Mouse (Mus musculus): ENCODE measurements around the gene Prrt2. TPM values are rescaled to one million over a fixed set of nuclear protein-coding genes. Genes with fewer than 3 reads are reported as not detected.
A peak's percentile ranks its signal among the peaks of the same experiment; 100 is the strongest.

Prrt2 gene
- polyA plus RNA-seq, 1 experiment from 2014 or later, result 13.7 TPM

DNA sequence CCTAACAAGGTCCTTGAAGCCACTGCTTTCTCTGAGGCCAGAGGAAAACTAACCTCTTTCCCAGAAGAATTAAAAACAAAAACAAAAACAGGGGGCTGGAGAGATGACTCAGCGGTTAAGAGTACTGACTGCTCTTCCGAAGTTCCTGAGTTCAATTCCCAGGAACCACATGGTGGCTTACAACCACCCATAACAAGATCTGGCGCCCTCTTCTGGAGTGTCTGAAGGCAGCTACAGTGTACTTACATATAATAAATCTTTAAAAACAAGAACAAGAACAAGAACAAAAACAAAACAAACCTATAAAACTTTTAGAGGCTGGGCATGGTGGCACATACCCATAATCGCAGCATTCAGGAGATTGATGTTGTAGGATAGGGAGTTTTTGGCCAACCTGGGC is 24.6 kb downstream of the Prrt2 start:
- ATAC-seq, result no peak
- WGBS, result 80% methylated on average over 4 of the region's 4 CpGs
- Histone ChIP-seq H3K4me1 (ENCODE audit: control insufficient read depth, insufficient read depth, low read length) (no peaks in the 10 kb centered on the region), H3K4me2 (ENCODE audit: low read length) (no peak overlapping the region), H3K27me3 (replicated peaks; ENCODE audit: control insufficient read depth, insufficient read depth, low read length) (no peaks in the 10 kb centered on the region), H3K27ac (ENCODE audit: low read depth, low read length) (no peak overlapping the region), H3K9me3 (replicated peaks; ENCODE audit: control insufficient read depth, low read length) (no peaks in the 10 kb centered on the region), H3K4me3 (ENCODE audit: low read depth, low read length) (no peak overlapping the region), H3K9ac (ENCODE audit: low read length) (no peak overlapping the region), H3K36me3 (ENCODE audit: control insufficient read depth, insufficient read depth, low read length) (no peaks in the 10 kb centered on the region)
- DNase-seq (ENCODE audit: low spot score), result no peak

DNA sequence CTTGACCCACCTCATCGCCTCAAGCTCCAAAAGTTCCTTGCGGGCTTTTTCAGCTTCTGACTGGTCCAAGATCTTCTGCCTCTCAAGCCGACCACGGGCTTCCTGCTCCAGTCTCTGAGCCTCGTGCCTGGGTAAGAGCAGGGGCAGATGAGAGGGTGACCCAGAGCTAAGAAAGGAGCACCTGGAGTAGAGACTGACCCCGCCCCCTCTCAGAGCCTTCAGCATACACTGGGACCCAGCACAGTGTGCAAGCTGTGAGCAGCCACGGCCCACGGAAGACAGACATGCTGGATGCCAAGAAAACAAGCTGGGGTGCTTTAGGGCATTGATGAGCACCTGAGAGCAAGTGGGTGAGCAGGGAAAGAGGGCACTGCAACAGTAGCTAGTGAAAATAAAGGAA is 32.2 kb downstream of the Prrt2 start:
- H3K27ac ChIP-seq (ENCODE audit: low read depth, low read length), result no peak overlapping the region
- H3K4me2 ChIP-seq (ENCODE audit: low read length), result no peak overlapping the region
- no peaks in the 10 kb centered on the region for H3K27me3 ChIP-seq (replicated peaks; ENCODE audit: control insufficient read depth, insufficient read depth, low read length)
- no peak overlapping the region for H3K4me3 ChIP-seq (ENCODE audit: low read depth, low read length)
- H3K4me1 ChIP-seq (ENCODE audit: control insufficient read depth, insufficient read depth, low read length), result no peaks in the 10 kb centered on the region
- H3K9ac ChIP-seq (ENCODE audit: low read length), result no peak overlapping the region
- H3K36me3 ChIP-seq (ENCODE audit: control insufficient read depth, insufficient read depth, low read length), result no peaks in the 10 kb centered on the region
- WGBS, result 65% methylated on average over 8 of the region's 8 CpGs
- DNase-seq (ENCODE audit: low spot score) (no peak), ATAC-seq (no peak)
- no peaks in the 10 kb centered on the region for H3K9me3 ChIP-seq (replicated peaks; ENCODE audit: control insufficient read depth, low read length)

DNA sequence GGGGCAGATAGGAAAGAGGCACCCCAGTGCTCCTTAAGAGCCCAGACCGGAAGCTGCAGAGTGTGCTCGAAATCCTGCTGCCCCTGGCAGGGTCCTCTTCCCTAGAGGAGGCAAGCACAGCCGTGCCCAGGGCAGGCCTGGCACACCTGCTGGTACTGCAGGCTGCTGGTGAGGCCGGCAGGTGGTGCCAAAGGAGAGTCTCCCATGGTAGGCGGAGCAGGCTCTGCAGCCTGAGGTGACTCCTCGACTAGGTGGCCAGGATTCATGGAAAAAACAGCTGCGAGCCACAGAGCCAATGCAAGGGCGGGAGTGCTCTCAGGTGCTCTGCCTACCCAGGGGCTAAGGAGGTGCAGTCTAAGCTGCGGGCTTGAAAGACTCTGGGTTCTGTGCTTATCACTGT is 34.7 kb downstream of the Prrt2 start:
- H3K27me3 ChIP-seq (replicated peaks; ENCODE audit: control insufficient read depth, insufficient read depth, low read length), result no peaks in the 10 kb centered on the region
- WGBS, result 42% methylated on average over 9 of the region's 9 CpGs
- DNase-seq (ENCODE audit: low spot score) (peak; percentile 13), ATAC-seq (no peak)
- H3K9me3 ChIP-seq (replicated peaks; ENCODE audit: control insufficient read depth, low read length), result no peaks in the 10 kb centered on the region
- H3K9ac ChIP-seq (ENCODE audit: low read length), result no peak overlapping the region
- H3K36me3 ChIP-seq (ENCODE audit: control insufficient read depth, insufficient read depth, low read length), result no peaks in the 10 kb centered on the region
- H3K4me3 ChIP-seq (ENCODE audit: low read depth, low read length), result no peak overlapping the region
- no peak overlapping the region for H3K4me2 ChIP-seq (ENCODE audit: low read length)
- H3K4me1 ChIP-seq (ENCODE audit: control insufficient read depth, insufficient read depth, low read length), result no peaks in the 10 kb centered on the region
- H3K27ac ChIP-seq (ENCODE audit: low read depth, low read length), result no peak overlapping the region

DNA sequence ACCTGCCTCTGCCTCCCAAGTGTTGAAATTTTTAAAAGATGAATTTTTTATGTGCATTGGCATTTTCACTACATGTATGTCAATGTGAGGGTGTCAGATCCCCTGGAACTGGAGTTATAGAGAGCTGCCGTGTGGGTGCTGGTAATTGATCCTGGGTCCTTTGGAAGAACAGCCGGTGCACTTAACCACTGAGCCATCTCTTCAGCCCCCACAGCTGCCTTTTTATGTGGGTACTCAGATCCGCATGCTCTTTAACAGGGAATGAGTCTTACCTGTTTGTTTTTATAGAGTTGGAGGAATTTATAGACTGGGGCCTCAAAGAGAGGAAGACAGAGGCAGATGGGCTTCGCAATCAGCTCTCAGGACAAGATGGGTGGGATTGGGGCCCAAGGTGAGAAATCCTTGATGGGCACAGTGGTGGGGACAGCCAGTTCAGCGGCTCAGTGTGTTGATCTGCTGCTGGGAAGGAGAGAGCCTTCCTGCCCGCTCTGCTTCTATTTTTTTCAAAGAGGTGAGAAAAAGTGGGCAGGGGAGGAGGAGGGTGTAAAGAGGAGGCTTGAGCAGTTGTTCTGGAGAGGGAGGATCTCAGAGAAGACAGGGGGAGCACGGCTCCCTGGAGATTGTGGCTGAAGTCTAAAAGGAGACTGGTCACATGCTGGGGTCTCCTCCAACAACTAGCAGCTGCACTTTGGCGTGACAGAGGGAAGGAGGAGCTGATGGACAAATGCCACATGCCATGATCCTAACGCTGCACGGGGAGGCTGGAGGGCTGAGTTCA is 36.2 kb downstream of the Prrt2 start:
- no peak for DNase-seq (ENCODE audit: low spot score)

DNA sequence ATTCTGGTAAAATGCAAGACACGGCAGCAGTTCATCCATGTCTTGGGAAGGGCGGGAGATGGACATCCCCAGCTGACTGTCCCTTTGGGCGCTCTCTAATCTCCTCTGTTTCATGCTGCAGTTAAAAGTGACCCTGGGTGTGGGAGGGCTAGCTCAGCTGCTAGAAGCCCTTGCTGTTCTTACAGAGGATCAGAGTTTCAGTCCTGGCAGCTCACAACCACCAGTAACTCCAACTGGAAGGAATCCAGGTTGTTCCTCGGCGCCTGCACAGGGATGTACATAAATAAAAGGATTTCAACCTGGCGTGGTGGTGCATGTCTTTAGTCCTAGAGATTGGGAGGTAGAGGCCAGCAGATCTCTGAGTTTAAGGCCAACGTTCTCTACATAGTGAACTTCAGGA is 37.9 kb downstream of the Prrt2 start:
- Histone ChIP-seq H3K9me3 (replicated peaks; ENCODE audit: control insufficient read depth, low read length) (no peaks in the 10 kb centered on the region), H3K4me1 (ENCODE audit: control insufficient read depth, insufficient read depth, low read length) (no peaks in the 10 kb centered on the region), H3K9ac (ENCODE audit: low read length) (no peak overlapping the region), H3K27ac (ENCODE audit: low read depth, low read length) (no peak overlapping the region), H3K27me3 (replicated peaks; ENCODE audit: control insufficient read depth, insufficient read depth, low read length) (no peaks in the 10 kb centered on the region), H3K4me3 (ENCODE audit: low read depth, low read length) (no peak overlapping the region), H3K36me3 (ENCODE audit: control insufficient read depth, insufficient read depth, low read length) (peaks cover 25% of the 10 kb centered on the region), H3K4me2 (ENCODE audit: low read length) (no peak overlapping the region)
- 88% methylated on average over 7 of the region's 7 CpGs for WGBS
- ATAC-seq (no peak), DNase-seq (ENCODE audit: low spot score) (no peak)

More for the DNA sequence above, 36.2 kb downstream of the Prrt2 start:
- no peaks in the 10 kb centered on the region for H3K4me1 ChIP-seq (ENCODE audit: control insufficient read depth, insufficient read depth, low read length)
- no peak overlapping the region for H3K9ac ChIP-seq (ENCODE audit: low read length)
- no peak overlapping the region for H3K27ac ChIP-seq (ENCODE audit: low read depth, low read length)
- 66% methylated on average over 10 of the region's 10 CpGs for WGBS
- H3K4me2 ChIP-seq (ENCODE audit: low read length), result no peak overlapping the region
- H3K27me3 ChIP-seq (replicated peaks; ENCODE audit: control insufficient read depth, insufficient read depth, low read length), result no peaks in the 10 kb centered on the region
- ATAC-seq, result no peak
- H3K36me3 ChIP-seq (ENCODE audit: control insufficient read depth, insufficient read depth, low read length), result peaks cover 8% of the 10 kb centered on the region
- H3K9me3 ChIP-seq (replicated peaks; ENCODE audit: control insufficient read depth, low read length), result no peaks in the 10 kb centered on the region
- H3K4me3 ChIP-seq (ENCODE audit: low read depth, low read length), result no peak overlapping the region

DNA sequence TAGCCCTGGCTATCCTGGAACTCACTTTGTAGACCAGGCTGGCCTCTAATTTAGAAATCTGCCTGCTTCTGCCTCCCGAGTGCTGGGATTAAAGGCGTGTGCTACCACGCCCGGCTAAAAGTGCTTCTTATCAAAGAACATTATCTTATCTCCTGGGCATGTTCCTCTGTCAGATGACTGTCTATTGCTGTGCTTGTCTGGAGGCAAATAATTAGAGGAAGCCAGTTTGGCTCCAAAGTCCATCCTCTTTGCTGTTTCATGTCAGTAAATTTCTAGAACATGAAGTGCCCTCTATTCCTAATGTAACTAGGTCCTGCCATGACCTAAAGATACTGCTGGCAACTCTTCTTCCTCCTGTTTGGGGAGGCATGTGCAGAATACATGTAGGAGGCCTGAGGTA is 39.0 kb downstream of the Prrt2 start:
- Histone ChIP-seq H3K27ac (ENCODE audit: low read depth, low read length) (no peak overlapping the region), H3K9me3 (replicated peaks; ENCODE audit: control insufficient read depth, low read length) (no peaks in the 10 kb centered on the region), H3K4me3 (ENCODE audit: low read depth, low read length) (no peak overlapping the region), H3K36me3 (ENCODE audit: control insufficient read depth, insufficient read depth, low read length) (peaks cover 28% of the 10 kb centered on the region), H3K4me2 (ENCODE audit: low read length) (no peak overlapping the region), H3K9ac (ENCODE audit: low read length) (no peak overlapping the region), H3K27me3 (replicated peaks; ENCODE audit: control insufficient read depth, insufficient read depth, low read length) (no peaks in the 10 kb centered on the region), H3K4me1 (ENCODE audit: control insufficient read depth, insufficient read depth, low read length) (peaks cover 2% of the 10 kb centered on the region; the same call in 1 of the 2 replicates)
- 93% methylated on average over 4 of the region's 4 CpGs for WGBS
- DNase-seq (ENCODE audit: low spot score) (no peak), ATAC-seq (no peak)

DNA sequence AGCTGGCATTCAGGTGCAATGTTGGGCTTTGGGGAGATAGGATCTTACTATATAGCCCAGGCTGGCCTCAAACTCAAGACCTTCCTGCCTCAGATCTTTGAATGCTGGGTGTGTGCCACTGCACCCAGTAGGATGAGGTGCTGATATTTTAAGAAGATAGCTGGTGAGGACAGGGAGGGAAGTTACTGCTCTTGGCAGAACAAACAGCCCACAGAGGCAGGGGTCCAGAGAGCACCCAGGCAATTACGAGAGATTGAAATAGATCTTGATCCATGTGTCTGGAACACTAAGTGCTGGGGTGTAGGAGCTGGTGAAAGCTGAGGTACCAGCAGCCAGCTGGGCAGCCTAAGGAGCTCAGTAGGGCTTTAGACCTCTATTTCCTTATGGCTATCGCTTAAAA is 39.4 kb downstream of the Prrt2 start:
- Histone ChIP-seq H3K36me3 (ENCODE audit: control insufficient read depth, insufficient read depth, low read length) (peaks cover 28% of the 10 kb centered on the region), H3K9me3 (replicated peaks; ENCODE audit: control insufficient read depth, low read length) (no peaks in the 10 kb centered on the region), H3K27me3 (replicated peaks; ENCODE audit: control insufficient read depth, insufficient read depth, low read length) (no peaks in the 10 kb centered on the region), H3K4me3 (ENCODE audit: low read depth, low read length) (no peak overlapping the region), H3K27ac (ENCODE audit: low read depth, low read length) (no peak overlapping the region), H3K4me2 (ENCODE audit: low read length) (no peak overlapping the region), H3K9ac (ENCODE audit: low read length) (no peak overlapping the region), H3K4me1 (ENCODE audit: control insufficient read depth, insufficient read depth, low read length) (peaks cover 3% of the 10 kb centered on the region; the same call in 1 of the 2 replicates)
- WGBS, result 82% methylated on average over 2 of the region's 2 CpGs
- ATAC-seq, result no peak
- DNase-seq (ENCODE audit: low spot score), result no peak

DNA sequence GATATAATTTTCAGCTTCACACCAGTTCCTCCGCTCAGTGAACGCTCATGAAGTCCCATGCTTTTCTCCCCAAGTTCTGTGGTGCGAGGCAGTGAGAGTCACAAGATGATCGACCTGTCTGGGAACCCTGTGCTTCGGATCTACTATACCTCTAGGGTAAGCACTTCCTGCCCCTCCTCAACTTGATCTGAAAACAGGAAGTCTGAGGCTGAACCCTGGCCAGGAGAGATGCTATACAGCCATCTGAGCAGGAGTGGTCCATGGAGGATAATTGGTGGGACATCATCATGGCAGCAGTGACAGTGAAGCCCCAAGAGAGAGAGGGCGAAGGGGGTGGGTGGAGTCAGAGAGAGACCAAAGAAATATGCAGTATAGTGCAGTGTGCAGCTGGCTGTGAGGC is 42.2 kb downstream of the Prrt2 start:
- H3K27ac ChIP-seq (ENCODE audit: low read depth, low read length), result no peak overlapping the region
- H3K9ac ChIP-seq (ENCODE audit: low read length), result no peak overlapping the region
- H3K9me3 ChIP-seq (replicated peaks; ENCODE audit: control insufficient read depth, low read length), result no peaks in the 10 kb centered on the region
- H3K4me2 ChIP-seq (ENCODE audit: low read length), result no peak overlapping the region
- no peak overlapping the region for H3K4me3 ChIP-seq (ENCODE audit: low read depth, low read length)
- no peaks in the 10 kb centered on the region for H3K27me3 ChIP-seq (replicated peaks; ENCODE audit: control insufficient read depth, insufficient read depth, low read length)
- DNase-seq (ENCODE audit: low spot score) (no peak), ATAC-seq (no peak)
- WGBS, result 95% methylated on average over 6 of the region's 6 CpGs
- H3K36me3 ChIP-seq (ENCODE audit: control insufficient read depth, insufficient read depth, low read length), result peaks cover 28% of the 10 kb centered on the region
- peaks cover 7% of the 10 kb centered on the region for H3K4me1 ChIP-seq (ENCODE audit: control insufficient read depth, insufficient read depth, low read length)

DNA sequence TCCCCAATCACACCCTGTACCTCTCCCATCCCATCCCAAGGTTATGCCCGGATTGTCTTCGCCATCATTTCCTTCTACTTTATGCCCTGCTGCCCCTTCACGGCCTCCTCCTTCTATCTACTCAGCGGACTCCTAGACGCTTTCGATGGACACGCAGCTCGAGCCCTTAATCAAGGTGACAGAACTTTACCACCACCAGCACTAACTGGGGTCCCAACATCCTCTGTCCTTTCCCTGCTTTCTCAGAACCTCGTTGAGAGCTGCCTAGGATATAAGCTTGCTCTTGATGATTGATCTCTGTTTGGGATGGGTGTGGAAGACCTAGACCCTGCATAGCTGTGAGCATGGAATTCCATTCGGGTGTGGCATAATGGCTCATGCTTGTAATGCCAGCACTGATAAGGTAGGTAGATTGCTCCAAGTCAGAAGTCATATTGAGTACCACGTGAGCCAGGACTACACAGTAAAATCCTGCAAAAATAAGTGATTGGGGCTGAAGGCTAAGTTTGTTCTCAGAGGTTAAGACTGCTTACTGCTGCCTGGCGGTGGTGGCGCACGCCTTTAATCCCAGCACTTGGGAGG is 44.0 kb downstream of the Prrt2 start:
- ATAC-seq (0 out of 2 replicates have a peak, but pooled peaks have one; percentile 2), DNase-seq (ENCODE audit: low spot score) (no peak)
- Histone ChIP-seq H3K4me3 (ENCODE audit: low read depth, low read length) (peak overlapping the region; percentile 100), H3K27ac (ENCODE audit: low read depth, low read length) (peak overlapping the region; percentile 97), H3K27me3 (replicated peaks; ENCODE audit: control insufficient read depth, insufficient read depth, low read length) (no peaks in the 10 kb centered on the region), H3K9me3 (replicated peaks; ENCODE audit: control insufficient read depth, low read length) (no peaks in the 10 kb centered on the region), H3K4me1 (ENCODE audit: control insufficient read depth, insufficient read depth, low read length) (peaks cover 7% of the 10 kb centered on the region), H3K9ac (ENCODE audit: low read length) (peak overlapping the region; percentile 98), H3K36me3 (ENCODE audit: control insufficient read depth, insufficient read depth, low read length) (peaks cover 28% of the 10 kb centered on the region), H3K4me2 (ENCODE audit: low read length) (peak overlapping the region; percentile 57)
- WGBS, result 30% methylated on average over 14 of the region's 14 CpGs

Data from forebrain, embryonic 14.5 days (tissue).